Mouse (Mus musculus) stomach, embryonic 15.5 days (tissue): ENCODE results near the gene AI837181. TPM values are rescaled to one million over a fixed set of nuclear protein-coding genes. Genes with fewer than 3 reads are reported as not detected.

ENCODE experiments used
- ATAC-seq: fragments of 200-750 bp; cut with Nextera tagmentation; 2 replicates; pipeline ENCODE4 v1.8.0; 2017; ENCODE audit warnings: low read depth, moderate number of reproducible peaks, moderate TSS enrichment; ENCODE audit not compliant: insufficient read depth, low FRiP score
- H3K27ac ChIP-seq: fragments of 300-500 bp; sonication (generic); 2 replicates; pipeline ENCODE4 v1.5.1; 2015; ENCODE audit warnings: mild to moderate bottlenecking, inconsistent platforms
- H3K27me3 ChIP-seq: fragments of 300-500 bp; sonication (generic); replicated peaks from 2 replicates; pipeline ENCODE4 v1.6.1; 2015; ENCODE audit warnings: inconsistent platforms
- H3K36me3 ChIP-seq: fragments of 300-500 bp; sonication (generic); 2 replicates; pipeline ENCODE4 v1.6.1; 2015; ENCODE audit warnings: inconsistent platforms
- H3K4me1 ChIP-seq: fragments of 300-500 bp; sonication (generic); 2 replicates; pipeline ENCODE4 v1.6.1; 2015; ENCODE audit warnings: inconsistent platforms
- H3K4me2 ChIP-seq: fragments of 300-500 bp; sonication (generic); 2 replicates; pipeline ENCODE4 v1.6.1; 2015; ENCODE audit warnings: mild to moderate bottlenecking, inconsistent platforms
- H3K4me3 ChIP-seq: fragments of 300-500 bp; sonication (generic); replicated peaks from 2 replicates; pipeline ENCODE4 v1.5.1; 2015; ENCODE audit warnings: inconsistent platforms
- H3K9ac ChIP-seq: fragments of 300-500 bp; sonication (generic); 2 replicates; pipeline ENCODE4 v1.6.1; 2015; ENCODE audit warnings: inconsistent platforms
- H3K9me3 ChIP-seq: fragments of 300-500 bp; sonication (generic); 2 replicates; pipeline ENCODE4 v1.6.1; 2016; ENCODE audit warnings: inconsistent platforms
- WGBS: fragments of 180-500 bp; shearing (Covaris S2); methylation state at CpG from one replicate; pipeline ENCODE4 v1.1.7; 2015; 5-methylcytosine and 5-hydroxymethylcytosine counted together
- polyA plus RNA-seq: library from polyadenylated mRNA; unstranded; fragments of >200 nt; fragmentation: Nextera tagmentation; extraction: Ambion mirVana; gene quantifications from 2 replicates; pipeline ENCODE4 v1.2.1, GENCODE M21; 2015

AI837181 gene
- polyA plus RNA-seq, 1 experiment from 2014 or later, result 49.4 TPM

GRCm38 (mm10) chr19:5418750-5419466 lies 6.0 kb upstream of the AI837181 start:
- no peak for ATAC-seq
- Histone ChIP-seq H3K9ac (no peak overlapping the region), H3K4me3 (no peak overlapping the region), H3K4me1 (peaks cover 12% of the 10 kb centered on the region), H3K27me3 (no peaks in the 10 kb centered on the region), H3K27ac (no peak overlapping the region), H3K36me3 (peaks cover 13% of the 10 kb centered on the region), H3K9me3 (no peaks in the 10 kb centered on the region), H3K4me2 (no peak overlapping the region)
- WGBS, result 91% methylated on average over 8 of the region's 8 CpGs

DNA sequence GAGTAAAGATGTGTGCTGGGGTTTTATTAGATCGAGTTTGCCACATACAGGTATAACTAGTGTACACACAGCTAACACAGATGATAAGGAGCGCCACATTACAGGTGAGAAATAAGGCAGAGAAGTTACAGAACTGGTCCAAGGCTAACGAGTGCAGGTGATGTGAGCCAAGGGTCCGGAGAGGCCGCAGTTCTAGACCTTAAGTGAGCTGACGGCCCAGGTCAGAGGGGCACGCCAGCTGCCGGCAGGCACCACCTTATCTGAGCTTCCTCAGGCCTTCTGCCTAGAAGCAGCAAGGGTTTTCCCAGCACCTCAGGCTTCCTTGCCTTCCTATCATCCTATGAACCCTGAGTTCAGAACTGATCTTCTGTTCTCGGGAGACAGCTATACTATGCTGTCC lies 5.3 kb upstream of the AI837181 start:
- Histone ChIP-seq H3K4me3 (no peak overlapping the region), H3K36me3 (peaks cover 13% of the 10 kb centered on the region), H3K27ac (no peak overlapping the region), H3K4me2 (no peak overlapping the region), H3K27me3 (no peaks in the 10 kb centered on the region), H3K9me3 (no peaks in the 10 kb centered on the region), H3K9ac (no peak overlapping the region), H3K4me1 (peaks cover 15% of the 10 kb centered on the region)
- WGBS, result 87% methylated on average over 9 of the region's 9 CpGs
- ATAC-seq, result no peak

DNA sequence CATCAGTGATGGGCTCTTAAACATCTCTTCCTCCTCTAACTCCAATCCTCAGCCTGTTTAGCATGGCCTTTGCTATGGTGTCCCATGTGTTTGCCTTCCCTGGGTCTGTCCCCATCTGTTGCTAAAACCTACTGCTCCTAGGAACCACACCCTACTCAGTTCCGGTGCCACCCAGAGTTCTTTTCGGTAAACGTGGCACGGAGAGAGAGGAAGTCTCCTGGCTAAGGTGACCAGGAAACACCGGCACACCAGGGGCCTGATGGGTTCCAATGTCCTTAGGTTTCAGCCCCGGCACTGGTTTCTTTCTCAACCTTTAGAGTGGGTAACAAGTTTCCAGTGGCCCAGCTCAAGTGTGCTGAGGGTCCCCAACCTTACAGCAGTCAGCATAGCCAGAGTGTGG lies 4.4 kb upstream of the AI837181 start:
- WGBS, result 91% methylated on average over 6 of the region's 6 CpGs
- no peak overlapping the region for H3K4me3 ChIP-seq
- no peak overlapping the region for H3K4me2 ChIP-seq
- no peak overlapping the region for H3K9ac ChIP-seq
- ATAC-seq, result no peak
- peaks cover 15% of the 10 kb centered on the region for H3K4me1 ChIP-seq
- peaks cover 13% of the 10 kb centered on the region for H3K36me3 ChIP-seq
- no peaks in the 10 kb centered on the region for H3K27me3 ChIP-seq
- H3K9me3 ChIP-seq, result no peaks in the 10 kb centered on the region
- no peak overlapping the region for H3K27ac ChIP-seq

- H3K4me1 ChIP-seq, result peaks cover 26% of the 10 kb centered on the region
- 82% methylated on average over 5 of the region's 5 CpGs for WGBS
- no peak for ATAC-seq
- peaks cover 17% of the 10 kb centered on the region for H3K36me3 ChIP-seq
- H3K27me3 ChIP-seq, result no peaks in the 10 kb centered on the region
- H3K27ac ChIP-seq, result no peak overlapping the region
- no peak overlapping the region for H3K4me3 ChIP-seq
- no peaks in the 10 kb centered on the region for H3K9me3 ChIP-seq
- H3K9ac ChIP-seq, result no peak overlapping the region
- H3K4me2 ChIP-seq, result no peak overlapping the region
Measured at GRCm38 (mm10) chr19:5421784-5422183, 3.2 kb upstream of the AI837181 start.

DNA sequence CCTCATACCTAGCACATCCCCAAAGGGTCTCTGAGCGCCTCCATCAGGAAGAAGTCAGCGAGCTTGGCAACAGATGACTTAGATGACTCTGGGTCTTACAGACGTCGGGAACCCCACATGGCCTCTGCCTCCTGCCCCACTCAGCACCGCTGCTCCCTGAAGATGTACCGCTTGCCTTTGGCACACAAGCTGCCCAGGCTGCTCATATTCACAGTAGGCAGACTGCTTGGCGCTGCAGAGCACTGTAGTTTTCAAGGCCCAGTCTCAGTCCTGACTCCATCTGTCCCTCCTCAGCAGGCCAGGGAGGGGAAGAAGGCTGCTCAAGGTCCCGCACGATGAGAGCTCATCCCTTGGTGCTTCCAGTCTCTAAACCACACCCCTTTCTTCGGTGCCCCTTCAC lies 2.7 kb upstream of the AI837181 start:
- Histone ChIP-seq H3K36me3 (peaks cover 21% of the 10 kb centered on the region), H3K4me2 (no peak overlapping the region), H3K9ac (no peak overlapping the region), H3K9me3 (no peaks in the 10 kb centered on the region), H3K4me1 (peaks cover 31% of the 10 kb centered on the region), H3K4me3 (no peak overlapping the region), H3K27ac (no peak overlapping the region), H3K27me3 (no peaks in the 10 kb centered on the region)
- no peak for ATAC-seq
- 87% methylated on average over 10 of the region's 10 CpGs for WGBS

GRCm38 (mm10) chr19:5422895-5423443 lies 2.0 kb upstream of the AI837181 start:
- 80% methylated on average over 9 of the region's 9 CpGs for WGBS
- no peaks in the 10 kb centered on the region for H3K9me3 ChIP-seq
- H3K4me2 ChIP-seq, result peak overlapping the region; percentile 87; the same call in 1 of the 2 replicates
- peaks cover 31% of the 10 kb centered on the region for H3K4me1 ChIP-seq
- no peak for ATAC-seq
- H3K27ac ChIP-seq, result no peak overlapping the region
- H3K36me3 ChIP-seq, result peaks cover 21% of the 10 kb centered on the region
- no peaks in the 10 kb centered on the region for H3K27me3 ChIP-seq
- no peak overlapping the region for H3K9ac ChIP-seq
- H3K4me3 ChIP-seq, result 0 out of 2 replicates have a peak overlapping the region, but pooled peaks have one; percentile 89

GRCm38 (mm10) chr19:5423561-5423960 lies 1.4 kb upstream of the AI837181 start:
- Histone ChIP-seq H3K4me2 (peak overlapping the region; percentile 87), H3K9ac (peak overlapping the region; percentile 69; the same call in 1 of the 2 replicates), H3K4me1 (peaks cover 31% of the 10 kb centered on the region), H3K27ac (peak overlapping the region; percentile 96), H3K36me3 (peaks cover 21% of the 10 kb centered on the region), H3K27me3 (no peaks in the 10 kb centered on the region), H3K9me3 (no peaks in the 10 kb centered on the region), H3K4me3 (peak overlapping the region; percentile 89)
- ATAC-seq, result no peak
- 55% methylated on average over 12 of the region's 12 CpGs for WGBS

DNA sequence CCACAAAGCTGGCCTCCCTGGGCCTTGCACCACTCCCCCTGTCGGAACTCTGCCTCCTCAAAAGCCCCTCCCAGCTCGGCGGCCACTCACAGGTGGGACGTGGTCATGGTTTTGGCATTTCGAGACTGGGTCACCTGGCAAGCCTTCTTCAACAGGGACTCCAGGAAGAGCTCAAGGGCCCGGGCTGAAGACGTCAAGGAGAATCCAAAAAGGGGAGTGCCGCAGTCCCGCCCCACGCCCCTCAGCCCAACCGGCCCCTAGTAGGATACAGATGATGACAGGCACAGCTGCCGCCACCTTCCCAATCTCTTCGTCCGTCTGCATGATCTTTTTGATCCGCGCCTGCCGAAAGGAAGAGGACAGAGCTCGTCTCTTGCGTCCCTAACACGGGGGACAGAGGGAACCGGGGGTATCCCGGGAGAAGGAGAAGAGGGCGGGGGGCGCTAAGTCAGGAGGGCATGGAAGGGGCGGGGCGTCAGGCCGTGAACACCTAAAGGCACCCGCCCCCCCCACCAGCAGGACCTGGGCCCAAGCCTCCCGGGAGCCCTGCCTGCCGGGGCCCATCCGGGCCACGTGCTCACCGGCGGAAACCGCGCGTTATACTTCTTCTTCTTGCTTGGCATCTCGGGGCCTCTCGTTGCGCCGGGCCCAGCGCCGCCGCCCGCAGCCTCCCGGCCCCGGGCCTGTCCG lies 707 bp upstream of the AI837181 start:
- Histone ChIP-seq H3K4me1 (peaks cover 31% of the 10 kb centered on the region), H3K4me2 (peak overlapping the region; percentile 87), H3K36me3 (peaks cover 21% of the 10 kb centered on the region), H3K9me3 (no peaks in the 10 kb centered on the region), H3K27me3 (no peaks in the 10 kb centered on the region), H3K4me3 (peak overlapping the region; percentile 89), H3K27ac (peak overlapping the region; percentile 96), H3K9ac (peak overlapping the region; percentile 69)
- peak; percentile 66 for ATAC-seq
- under 1% methylated on average over 39 of the region's 48 CpGs for WGBS

DNA sequence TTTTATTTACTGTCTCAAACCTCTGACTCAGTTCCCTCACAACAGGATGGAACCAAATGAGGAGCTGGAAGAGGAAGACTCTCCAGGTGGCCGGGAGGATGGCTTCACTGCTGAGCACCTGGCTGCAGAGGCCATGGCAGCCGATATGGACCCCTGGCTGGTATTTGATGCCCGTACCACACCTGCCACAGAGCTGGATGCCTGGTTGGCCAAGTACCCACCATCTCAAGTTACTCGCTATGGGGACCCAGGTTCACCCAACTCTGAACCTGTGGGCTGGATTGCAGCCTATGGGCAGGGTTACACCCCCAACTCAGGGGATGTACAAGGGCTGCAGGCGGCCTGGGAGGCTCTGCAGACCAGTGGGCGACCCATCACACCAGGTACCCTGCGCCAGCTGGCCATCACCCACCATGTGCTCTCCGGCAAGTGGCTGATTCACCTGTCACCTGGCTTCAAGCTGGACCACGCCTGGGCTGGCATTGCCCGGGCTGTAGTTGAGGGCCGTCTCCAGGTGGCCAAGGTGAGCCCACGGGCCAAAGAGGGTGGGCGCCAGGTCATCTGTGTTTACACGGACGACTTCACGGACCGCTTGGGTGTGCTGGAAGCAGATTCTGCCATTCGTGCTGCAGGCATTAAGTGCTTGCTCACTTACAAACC lies 1.1 kb downstream of the AI837181 start:
- Histone ChIP-seq H3K4me2 (peak overlapping the region; percentile 80), H3K9ac (peak overlapping the region; percentile 88; the same call in 1 of the 2 replicates), H3K4me3 (peak overlapping the region; percentile 89), H3K9me3 (no peaks in the 10 kb centered on the region), H3K27me3 (no peaks in the 10 kb centered on the region), H3K36me3 (peaks cover 15% of the 10 kb centered on the region; the same call in 1 of the 2 replicates), H3K4me1 (peaks cover 31% of the 10 kb centered on the region), H3K27ac (peak overlapping the region; percentile 85; the same call in 1 of the 2 replicates)
- no peak for ATAC-seq
- WGBS, result 84% methylated on average over 18 of the region's 18 CpGs

- H3K4me3 ChIP-seq, result peak overlapping the region; percentile 89; the same call in 1 of the 2 replicates
- H3K4me1 ChIP-seq, result peaks cover 31% of the 10 kb centered on the region
- H3K36me3 ChIP-seq, result peaks cover 14% of the 10 kb centered on the region; the same call in 1 of the 2 replicates
- H3K9ac ChIP-seq, result no peak overlapping the region
- ATAC-seq, result no peak
- no peaks in the 10 kb centered on the region for H3K9me3 ChIP-seq
- no peaks in the 10 kb centered on the region for H3K27me3 ChIP-seq
- no peak overlapping the region for H3K27ac ChIP-seq
- WGBS, result 85% methylated on average over 13 of the region's 13 CpGs
- H3K4me2 ChIP-seq, result peak overlapping the region; percentile 80
Measured at GRCm38 (mm10) chr19:5426640-5427290, 1.8 kb downstream of the AI837181 start.

DNA sequence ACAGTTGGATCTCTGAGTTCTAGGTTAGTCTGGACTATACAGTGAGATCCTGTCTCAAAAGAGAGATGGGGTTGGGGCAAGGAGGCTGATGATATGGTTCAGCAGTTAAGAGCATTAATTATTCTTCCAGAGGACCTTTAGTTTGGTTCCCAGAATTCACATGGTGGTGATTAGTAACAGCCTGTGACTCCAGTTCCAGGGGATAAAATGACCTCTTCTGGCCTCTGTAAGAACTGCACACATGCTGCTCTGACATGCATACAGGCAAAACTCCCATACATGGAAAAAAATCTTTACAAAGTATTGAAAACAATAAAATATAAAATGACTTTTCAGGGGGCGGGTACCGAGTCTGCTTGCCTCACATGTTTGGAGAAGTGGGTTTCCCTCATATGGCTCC lies 3.1 kb downstream of the AI837181 start:
- no peak overlapping the region for H3K4me2 ChIP-seq
- H3K9ac ChIP-seq, result no peak overlapping the region
- peaks cover 10% of the 10 kb centered on the region; the same call in 1 of the 2 replicates for H3K36me3 ChIP-seq
- ATAC-seq, result no peak
- H3K4me1 ChIP-seq, result peaks cover 34% of the 10 kb centered on the region
- no peaks in the 10 kb centered on the region for H3K9me3 ChIP-seq
- no peak overlapping the region for H3K4me3 ChIP-seq
- H3K27me3 ChIP-seq, result no peaks in the 10 kb centered on the region
- WGBS, result 85% methylated on average over 2 of the region's 2 CpGs
- H3K27ac ChIP-seq, result no peak overlapping the region
